15 mouse cellular contexts compared by ENCODE assay signal in genomic region chr13:53553876-53554577, GRCm38 (mm10).
DNase-seq lines count a peak whose midpoint lies in the region; ATAC-seq and TF ChIP-seq lines count a peak whose summit lies in the region.
"Had no signal": no experiment of that assay in that cellular context is flagged by ENCODE, and none has a peak within 500 bp of the region (broad histone marks: within the 10 kb centered on the region; RNA-seq: fewer than 3 reads in every experiment).

No protein-coding gene starts in this region.

- H3K4me3 ChIP-seq in forebrain, embryonic 11.5 days (ENCODE audit: low read depth, low read length): no peak overlapping the region
- H3K4me3 ChIP-seq in hindbrain, embryonic 16.5 days (ENCODE audit: low read length): no peak overlapping the region
- no peak overlapping the region for H3K4me3 ChIP-seq in neural tube, embryonic 12.5 days
- no peak overlapping the region for H3K4me3 ChIP-seq in heart, embryonic 12.5 days
- no peak overlapping the region for H3K4me3 ChIP-seq in left cerebral cortex, adult 2 months
- H3K4me3 ChIP-seq: limb, embryonic 13.5 days; lung, embryonic 15.5 days; stomach, embryonic 15.5 days had no signal

- H3K9me3 ChIP-seq in forebrain, embryonic 11.5 days (ENCODE audit: control insufficient read depth, low read length): no peaks in the 10 kb centered on the region
- no peaks in the 10 kb centered on the region for H3K9me3 ChIP-seq in hindbrain, embryonic 16.5 days (ENCODE audit: control insufficient read depth, low read length)
- no peaks in the 10 kb centered on the region for H3K9me3 ChIP-seq in neural tube, embryonic 12.5 days
- 0 out of 2 replicates have a peak, but pooled peaks cover 8% of the 10 kb centered on the region for H3K9me3 ChIP-seq in heart, embryonic 12.5 days (replicated peaks)
- H3K9me3 ChIP-seq: limb, embryonic 13.5 days; lung, embryonic 15.5 days; stomach, embryonic 15.5 days had no signal

- H3K9ac ChIP-seq in forebrain, embryonic 11.5 days (ENCODE audit: low read length): peak overlapping the region; percentile 6; the same call in 1 of the 2 replicates
- peak overlapping the region; percentile 47 for H3K9ac ChIP-seq in hindbrain, embryonic 16.5 days (ENCODE audit: low read depth, low read length)
- H3K9ac ChIP-seq in neural tube, embryonic 12.5 days: no peak overlapping the region
- no peak overlapping the region for H3K9ac ChIP-seq in heart, embryonic 12.5 days
- H3K9ac ChIP-seq: limb, embryonic 13.5 days; lung, embryonic 15.5 days; stomach, embryonic 15.5 days had no signal

- H3K27ac ChIP-seq in forebrain, embryonic 11.5 days (ENCODE audit: low read depth, low read length): no peak overlapping the region
- no peak overlapping the region for H3K27ac ChIP-seq in hindbrain, embryonic 16.5 days (ENCODE audit: low read depth, low read length)
- H3K27ac ChIP-seq in neural tube, embryonic 12.5 days: no peak overlapping the region
- no peak overlapping the region for H3K27ac ChIP-seq in heart, embryonic 12.5 days (ENCODE audit: poor library complexity, severe bottlenecking)
- no peak overlapping the region for H3K27ac ChIP-seq in left cerebral cortex, adult 2 months
- H3K27ac ChIP-seq: limb, embryonic 13.5 days; lung, embryonic 15.5 days; stomach, embryonic 15.5 days had no signal

- no peak for TF ChIP-seq POLR2A in brain, embryonic 14.5 days (IDR thresholded peaks at IDR 0.05; ENCODE audit: borderline replicate concordance, extremely low read depth, insufficient read depth, insufficient read length, poor library complexity, severe bottlenecking)

- TF ChIP-seq CTCF in brain, embryonic 14.5 days (IDR thresholded peaks at IDR 0.05; ENCODE audit: borderline replicate concordance, extremely low read depth, insufficient read depth, insufficient read length): no peak
- TF ChIP-seq CTCF in left cerebral cortex, adult 2 months (IDR thresholded peaks at IDR 0.05): no peak

- WGBS in forebrain, embryonic 11.5 days: 11% methylated on average over 18 of the region's 18 CpGs
- 16% methylated on average over 18 of the region's 18 CpGs for WGBS in hindbrain, embryonic 16.5 days
- WGBS in neural tube, embryonic 12.5 days: 12% methylated on average over 18 of the region's 18 CpGs
- 54% methylated on average over 18 of the region's 18 CpGs for whole genome bisulfite sequencing in heart, embryonic 12.5 days

- no peak for ATAC-seq in forebrain, embryonic 11.5 days (replicated peaks; ENCODE audit: low FRiP score)
- ATAC-seq in hindbrain, embryonic 16.5 days: peak; percentile 40; the same call in 1 of the 2 replicates
- peak; percentile 84 for ATAC-seq in neural tube, embryonic 12.5 days (ENCODE audit: low FRiP score, low read depth)
- no peak for ATAC-seq in heart, embryonic 12.5 days (ENCODE audit: insufficient number of reproducible peaks, low FRiP score)

- no peaks in the 10 kb centered on the region for H3K36me3 ChIP-seq in forebrain, embryonic 11.5 days (ENCODE audit: control insufficient read depth, insufficient read depth, low read length)
- H3K36me3 ChIP-seq in hindbrain, embryonic 16.5 days (ENCODE audit: control insufficient read depth, insufficient read depth, low read length): no peaks in the 10 kb centered on the region
- H3K36me3 ChIP-seq in neural tube, embryonic 12.5 days: no peaks in the 10 kb centered on the region
- no peaks in the 10 kb centered on the region for H3K36me3 ChIP-seq in heart, embryonic 12.5 days
- H3K36me3 ChIP-seq: limb, embryonic 13.5 days; lung, embryonic 15.5 days; stomach, embryonic 15.5 days had no signal

- peaks cover 7% of the 10 kb centered on the region; the same call in 1 of the 2 replicates for H3K4me1 ChIP-seq in forebrain, embryonic 11.5 days (replicated peaks; ENCODE audit: control insufficient read depth, insufficient read depth, low read length)
- H3K4me1 ChIP-seq in hindbrain, embryonic 16.5 days (ENCODE audit: control insufficient read depth, insufficient read depth, low read depth, low read length): peaks cover 4% of the 10 kb centered on the region; the same call in 1 of the 2 replicates
- H3K4me1 ChIP-seq in neural tube, embryonic 12.5 days: peaks cover 22% of the 10 kb centered on the region
- H3K4me1 ChIP-seq in heart, embryonic 12.5 days (replicated peaks): peaks cover 12% of the 10 kb centered on the region
- H3K4me1 ChIP-seq: lung, embryonic 15.5 days; stomach, embryonic 15.5 days had no signal

- H3K27me3 ChIP-seq in forebrain, embryonic 11.5 days (ENCODE audit: control insufficient read depth, insufficient read depth, low read length): no peaks in the 10 kb centered on the region
- H3K27me3 ChIP-seq in hindbrain, embryonic 16.5 days (replicated peaks; ENCODE audit: control insufficient read depth, insufficient read depth, low read length): no peaks in the 10 kb centered on the region
- no peaks in the 10 kb centered on the region for H3K27me3 ChIP-seq in neural tube, embryonic 12.5 days (replicated peaks)
- no peaks in the 10 kb centered on the region for H3K27me3 ChIP-seq in heart, embryonic 12.5 days (replicated peaks)
- H3K27me3 ChIP-seq: lung, embryonic 15.5 days; stomach, embryonic 15.5 days had no signal

- peak overlapping the region; percentile 15; the same call in 1 of the 2 replicates for H3K4me2 ChIP-seq in forebrain, embryonic 11.5 days (ENCODE audit: low read depth, low read length, severe bottlenecking)
- peak overlapping the region; percentile 36 for H3K4me2 ChIP-seq in hindbrain, embryonic 16.5 days (ENCODE audit: low read length)
- H3K4me2 ChIP-seq in neural tube, embryonic 12.5 days (replicated peaks): peak overlapping the region; percentile 36
- H3K4me2 ChIP-seq in heart, embryonic 12.5 days: no peak overlapping the region
- H3K4me2 ChIP-seq: limb, embryonic 13.5 days; lung, embryonic 15.5 days; stomach, embryonic 15.5 days had no signal

- intact Hi-C loops in left cerebral cortex, adult 2 months (cut with DNase I): no loop called here

- DNase-seq in brain, embryonic 14.5 days (ENCODE audit: low read depth): peak; percentile 80
- peak; percentile 66 for DNase-seq in forebrain, embryonic 11.5 days (ENCODE audit: low spot score)
- no peak for DNase-seq in cerebellum, postnatal 14 days
- DNase-seq in spleen, postnatal 4 days (ENCODE audit: low spot score in 2 of 2): no peak
- no peak for DNase-seq in left cerebral cortex, adult 2 months (ENCODE audit: extremely low spot score in 1 of 2, low spot score in 2 of 2)
- DNase-seq: adrenal gland, adult 2 months; B cell, adult 2 months; heart, adult 18-20 months; right cerebral cortex, postnatal 14 days had no signal

Comparison
In these comparisons a context has a peak if more than half of its experiments do, and no peak if none do; other contexts are left out.
1. DNase-seq: peak in brain, embryonic 14.5 days (single experiment) and forebrain, embryonic 11.5 days (single experiment); none in cerebellum, postnatal 14 days (0 of 2), spleen, postnatal 4 days (0 of 2) and left cerebral cortex, adult 2 months (0 of 2).
2. ATAC-seq: peak in hindbrain, embryonic 16.5 days (single experiment) and neural tube, embryonic 12.5 days (single experiment); none in forebrain, embryonic 11.5 days (single experiment) and heart, embryonic 12.5 days (single experiment).
3. H3K9ac ChIP-seq: peak in forebrain, embryonic 11.5 days (single experiment) and hindbrain, embryonic 16.5 days (single experiment); none in neural tube, embryonic 12.5 days (single experiment) and heart, embryonic 12.5 days (single experiment).